Mouse (Mus musculus) c-Kit-negative CD71-positive TER-119-positive erythroid progenitor cells, embryonic 14.5 days (primary cell): ENCODE data around the gene Mup4.
A peak's percentile ranks its signal among the peaks of the same experiment; 100 is the strongest.
"Not testable (repeated sequence)": the region's sequence is repeated elsewhere in the genome, so short reads cannot be mapped to it uniquely, and the experiment has no call there.

Experiments used
- DNase-seq: peaks from one replicate; pipeline ENCODE4 v3.0.0-alpha.2; 2013; ENCODE audit warnings: low read depth, low spot score

Mup4 gene

GRCm38 (mm10) chr4:59960610-59961009 lies at the start of gene Mup4:
Gene Mup4 (minus strand): TSS chr4:59960710.
- no peak for DNase-seq

GRCm38 (mm10) chr4:59997894-59998293 lies 37.4 kb upstream of the Mup4 start:
- DNase-seq: not testable (repeated sequence)

GRCm38 (mm10) chr4:59963405-59964344 lies 3.2 kb upstream of the Mup4 start, which contains the start of gene Mup6:
Gene Mup6 (plus strand): TSS chr4:59964294.
- DNase-seq: no peak

- no peak for DNase-seq
Measured at GRCm38 (mm10) chr4:59937543-59937942, 23.0 kb downstream of the Mup4 start.

GRCm38 (mm10) chr4:59932505-59933281 lies 27.8 kb downstream of the Mup4 start:
- DNase-seq: no peak

GRCm38 (mm10) chr4:59928347-59928746 lies 32.2 kb downstream of the Mup4 start:
- DNase-seq: peak; percentile 1

GRCm38 (mm10) chr4:59927666-59928065 lies 32.8 kb downstream of the Mup4 start:
- DNase-seq: no peak

GRCm38 (mm10) chr4:59925082-59925481 lies 35.4 kb downstream of the Mup4 start:
- no peak for DNase-seq

- no peak for DNase-seq
Measured at GRCm38 (mm10) chr4:59917966-59918365, 42.5 kb downstream of the Mup4 start.

GRCm38 (mm10) chr4:59914608-59915403 lies 45.7 kb downstream of the Mup4 start, which contains the start of gene Slc46a2:
Gene Slc46a2 (minus strand): TSS chr4:59915056.
- no peak for DNase-seq

GRCm38 (mm10) chr4:59908785-59909184 lies 51.7 kb downstream of the Mup4 start:
- no peak for DNase-seq

GRCm38 (mm10) chr4:59907657-59908230 lies 52.8 kb downstream of the Mup4 start:
- DNase-seq: no peak

GRCm38 (mm10) chr4:59907092-59907491 lies 53.4 kb downstream of the Mup4 start:
- no peak for DNase-seq
